18 mouse cellular contexts compared by ENCODE assay signal in the genomic region with DNA sequence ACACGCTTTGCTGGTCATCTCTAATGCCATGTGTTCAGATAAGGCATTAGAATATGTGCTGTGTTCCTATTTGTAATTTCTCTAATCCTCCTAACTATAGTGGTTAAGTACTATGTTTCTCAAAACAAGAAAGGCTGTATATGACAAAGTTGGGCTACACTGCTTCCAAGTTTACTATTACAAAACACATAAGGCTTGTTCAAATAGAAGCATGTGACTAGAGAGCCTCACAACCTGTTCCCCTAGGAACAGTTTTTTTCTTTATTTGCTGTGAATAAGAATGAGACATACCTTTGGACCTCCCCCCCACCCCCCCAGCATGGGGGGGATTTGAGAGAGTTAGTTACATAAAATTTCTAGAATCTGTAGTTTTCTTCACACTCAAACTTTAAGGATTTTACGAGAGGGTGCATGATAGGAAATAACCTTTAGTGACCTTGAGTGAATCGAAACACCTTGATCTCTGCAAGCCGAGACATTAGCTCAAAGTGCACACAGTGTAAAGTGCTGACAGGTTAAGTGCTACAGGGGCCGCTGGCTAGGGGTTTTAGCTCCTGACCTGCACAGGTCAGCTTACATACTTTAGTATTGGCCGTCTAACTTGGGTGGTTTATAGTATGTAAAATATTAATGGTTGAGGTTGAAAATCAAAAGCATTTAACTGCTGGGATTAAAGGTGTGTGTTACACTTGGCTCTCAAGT. TPM values are rescaled to one million over a fixed set of nuclear protein-coding genes. Genes with fewer than 3 reads are reported as not detected.
DNase-seq lines count a peak whose midpoint lies in the region; ATAC-seq and TF ChIP-seq lines count a peak whose summit lies in the region.
"Had no signal": no experiment of that assay in that cellular context is flagged by ENCODE, and none has a peak within 500 bp of the region (broad histone marks: within the 10 kb centered on the region; RNA-seq: fewer than 3 reads in every experiment).

No protein-coding gene starts in this region.

- H3K27ac ChIP-seq in heart, postnatal 0 days (ENCODE audit: low read depth) = peak overlapping the region; percentile 11; the same call in 1 of the 2 replicates
- H3K27ac ChIP-seq in MEL (ENCODE audit: control insufficient read depth, low read depth, low read length) = no peak overlapping the region
- H3K27ac ChIP-seq in liver, embryonic 16.5 days (ENCODE audit: low read length) = peak overlapping the region; percentile 17; the same call in 1 of the 2 replicates
- H3K27ac ChIP-seq: embryonic facial prominence, embryonic 13.5 days; heart, embryonic 15.5 days; hindbrain, embryonic 14.5 days; midbrain, embryonic 10.5 days; neural tube, embryonic 13.5 days had no signal

- H3K36me3 ChIP-seq in heart, postnatal 0 days (replicated peaks; ENCODE audit: control insufficient read depth, insufficient read depth, low read length) = peaks cover 43% of the 10 kb centered on the region
- peaks cover 8 to 10% of the 10 kb centered on the region in 2 experiments; a peak in 3 of 4 replicates for H3K36me3 ChIP-seq in MEL (ENCODE audit: control insufficient read depth in 1 of 2, insufficient read depth in 2 of 2, low read length in 2 of 2)
- peaks cover 4% of the 10 kb centered on the region; the same call in 1 of the 2 replicates for H3K36me3 ChIP-seq in liver, embryonic 16.5 days (ENCODE audit: control insufficient read depth, insufficient read depth)

- no peak for ATAC-seq in heart, postnatal 0 days (ENCODE audit: insufficient read depth, low read depth)
- peak; percentile 62 for ATAC-seq in liver, embryonic 16.5 days (ENCODE audit: low read depth)
- ATAC-seq: forebrain, embryonic 16.5 days had no signal

- no peak overlapping the region for H3K4me3 ChIP-seq in heart, postnatal 0 days (ENCODE audit: low read depth, low read length)
- no peak overlapping the region for H3K4me3 ChIP-seq in MEL (ENCODE audit: control insufficient read depth in 1 of 2, insufficient read depth in 1 of 2, low read depth in 2 of 2, low read length in 2 of 2)
- H3K4me3 ChIP-seq in liver, embryonic 16.5 days (ENCODE audit: low read depth, low read length) = no peak overlapping the region
- H3K4me3 ChIP-seq: embryonic facial prominence, embryonic 13.5 days; heart, embryonic 15.5 days; midbrain, embryonic 10.5 days; neural tube, embryonic 13.5 days had no signal

- H3K27me3 ChIP-seq in heart, postnatal 0 days (ENCODE audit: control insufficient read depth, insufficient read depth, low read length) = no peaks in the 10 kb centered on the region
- H3K27me3 ChIP-seq in MEL (ENCODE audit: control insufficient read depth in 1 of 2, insufficient read depth in 2 of 2, low read length in 2 of 2) = no peaks in the 10 kb centered on the region
- no peaks in the 10 kb centered on the region for H3K27me3 ChIP-seq in liver, embryonic 16.5 days (ENCODE audit: control insufficient read depth, insufficient read depth, low read depth, low read length)
- H3K27me3 ChIP-seq: embryonic facial prominence, embryonic 13.5 days; heart, embryonic 15.5 days; neural tube, embryonic 13.5 days had no signal

- TF ChIP-seq CTCF in heart, postnatal 0 days (IDR thresholded peaks at IDR 0.05; ENCODE audit: low read depth) = no peak
- no peak for TF ChIP-seq CTCF in MEL (IDR thresholded peaks at IDR 0.05 in 2 of 3, conservative IDR thresholded peaks at IDR 0.05 in 1 of 3; ENCODE audit: control insufficient read depth in 1 of 3, insufficient read depth in 1 of 3, low read depth in 2 of 3, low read length in 3 of 3, poor library complexity in 1 of 3, severe bottlenecking in 1 of 3)

- intact Hi-C loops in heart, postnatal 36 days (cut with DNase I) = no loop called here
- intact Hi-C loops in left cerebral cortex, postnatal 36 days (cut with DNase I) = no loop called here

- peaks cover 6% of the 10 kb centered on the region for H3K79me2 ChIP-seq in MEL (ENCODE audit: control insufficient read depth, insufficient read depth, low read length, poor library complexity)

- H3K9ac ChIP-seq in heart, postnatal 0 days (replicated peaks; ENCODE audit: low read depth, low read length) = no peak overlapping the region
- no peak overlapping the region for H3K9ac ChIP-seq in MEL (ENCODE audit: control insufficient read depth, low read depth, low read length, poor library complexity, severe bottlenecking)
- H3K9ac ChIP-seq in liver, embryonic 16.5 days (ENCODE audit: low read depth, low read length) = no peak overlapping the region
- H3K9ac ChIP-seq: embryonic facial prominence, embryonic 13.5 days; heart, embryonic 15.5 days; hindbrain, embryonic 14.5 days; neural tube, embryonic 13.5 days had no signal

- H3K4me1 ChIP-seq in heart, postnatal 0 days (ENCODE audit: control insufficient read depth, insufficient read depth) = peaks cover 12% of the 10 kb centered on the region; the same call in 1 of the 2 replicates
- 0 out of 4 replicates have a peak, but pooled peaks cover 2 to 3% of the 10 kb centered on the region in 2 experiments for H3K4me1 ChIP-seq in MEL (ENCODE audit: control insufficient read depth in 1 of 2, insufficient read depth in 2 of 2, low read length in 2 of 2)
- H3K4me1 ChIP-seq in liver, embryonic 16.5 days (ENCODE audit: control insufficient read depth, low read depth, low read length) = peaks cover 11% of the 10 kb centered on the region

- TF ChIP-seq POLR2A in MEL (IDR thresholded peaks at IDR 0.05; ENCODE audit: control insufficient read depth in 1 of 2, insufficient read depth in 1 of 2, low read depth in 1 of 2, low read length in 2 of 2, poor library complexity in 1 of 2) = peak in 1 of 2 experiments; percentile 28; a peak in 1 of 4 replicates

- no peak overlapping the region for H3K4me2 ChIP-seq in heart, postnatal 0 days (ENCODE audit: low read depth, low read length)
- no peak overlapping the region for H3K4me2 ChIP-seq in liver, embryonic 16.5 days (ENCODE audit: low read depth, low read length)
- H3K4me2 ChIP-seq: embryonic facial prominence, embryonic 13.5 days; heart, embryonic 15.5 days; hindbrain, embryonic 14.5 days; neural tube, embryonic 13.5 days had no signal

- TF ChIP-seq EP300 in heart, postnatal 0 days (IDR thresholded peaks at IDR 0.05; ENCODE audit: low read depth) = no peak
- TF ChIP-seq EP300 in MEL (IDR thresholded peaks at IDR 0.05; ENCODE audit: low read depth in 1 of 2, low read length in 2 of 2) = no peak

- TF ChIP-seq RAD21 in MEL (IDR thresholded peaks at IDR 0.05; ENCODE audit: low read depth, low read length) = no peak

- 40% methylated on average over 6 of the region's 6 CpGs for WGBS in heart, postnatal 0 days
- WGBS in liver, embryonic 16.5 days (ENCODE audit: insufficient replicate concordance) = 71% methylated on average over 6 of the region's 6 CpGs

- DNase-seq in heart, postnatal 0 days (ENCODE audit: low spot score) = no peak
- no peak for DNase-seq in heart, postnatal 36 days
- DNase-seq in MEL (ENCODE audit: low read depth, low spot score) = no peak
- DNase-seq in kidney, adult 9 months = peak; percentile 46
- no peak for DNase-seq in thymus, adult 18-20 months
- DNase-seq in left cerebral cortex, postnatal 36 days (ENCODE audit: low spot score in 2 of 2) = no peak
- DNase-seq: adrenal gland, postnatal 10 days; cerebellum, adult 2 months; lung, adult 2 months; lung, postnatal 4 days; thymus, postnatal 14 days had no signal

- H3K9me3 ChIP-seq in heart, postnatal 0 days (replicated peaks; ENCODE audit: control insufficient read depth, low read length) = no peaks in the 10 kb centered on the region
- H3K9me3 ChIP-seq in MEL (replicated peaks; ENCODE audit: insufficient read depth, low read length) = no peaks in the 10 kb centered on the region
- no peaks in the 10 kb centered on the region for H3K9me3 ChIP-seq in liver, embryonic 16.5 days (replicated peaks; ENCODE audit: control insufficient read depth, low read length)
- H3K9me3 ChIP-seq: embryonic facial prominence, embryonic 13.5 days; heart, embryonic 15.5 days; midbrain, embryonic 10.5 days; neural tube, embryonic 13.5 days had no signal

TF ChIP-seq in MEL, 35 proteins besides CTCF, POLR2A, EP300 and RAD21:
- TF ChIP-seq CHD2 (IDR thresholded peaks at IDR 0.05; ENCODE audit: low read length) (no peak), ZMIZ1 (IDR thresholded peaks at IDR 0.05; ENCODE audit: low read depth, low read length) (0 out of 2 replicates have a peak, but pooled peaks have one; percentile 40)

RNA-seq across cellular contexts. Expression of a gene that starts 4.9 kb away (rescaled TPM):
- total RNA-seq in heart, postnatal 0 days (2014; rRNA removed; ENCODE audit: low replicate concordance) = 116 and 216 TPM in 2 replicates
- polyA plus RNA-seq in heart, postnatal 0 days (2015; fragmentation: Nextera tagmentation; extraction: Ambion mirVana) = 223 and 239 TPM in 2 replicates
- 100 to 1,000 TPM; 136 to 140 TPM for total RNA-seq in heart, postnatal 36 days (2021)
- total RNA-seq in MEL (2012; rRNA removed) = 166 and 169 TPM in 2 replicates
- 100 to 1,000 TPM in 1 of 2 experiments, not detected in 1; 143 TPM for polyA plus RNA-seq in MEL (2012; ENCODE audit: insufficient read depth in 1 of 2, insufficient read length in 2 of 2, low read depth in 1 of 2, low replicate concordance in 2 of 2, missing spikeins in 1 of 2)
- 117 and 127 TPM in 2 replicates for polyA plus RNA-seq in liver, embryonic 16.5 days (2015; fragmentation: Nextera tagmentation; extraction: Ambion mirVana)
- 10 to 100 TPM; 50.1 to 52.5 TPM for total RNA-seq in left cerebral cortex, postnatal 36 days (2021)

RNA-seq across cellular contexts. Expression of a gene that starts 56.5 kb away (rescaled TPM):
- total RNA-seq in heart, postnatal 0 days (2014; rRNA removed; ENCODE audit: low replicate concordance) = 71.5 and 85.9 TPM in 2 replicates
- 67.7 and 71.1 TPM in 2 replicates for polyA plus RNA-seq in heart, postnatal 0 days (2015; fragmentation: Nextera tagmentation; extraction: Ambion mirVana)
- 100 to 1,000 TPM; 184 to 189 TPM for total RNA-seq in heart, postnatal 36 days (2021)
- 98.3 and 105 TPM in 2 replicates for total RNA-seq in MEL (2012; rRNA removed)
- 100 to 1,000 TPM in 1 of 2 experiments, 10 to 100 TPM in 1; 92.8 to 123 TPM for polyA plus RNA-seq in MEL (2012; ENCODE audit: insufficient read depth in 1 of 2, insufficient read length in 2 of 2, low read depth in 1 of 2, low replicate concordance in 2 of 2, missing spikeins in 1 of 2)
- polyA plus RNA-seq in liver, embryonic 16.5 days (2015; fragmentation: Nextera tagmentation; extraction: Ambion mirVana) = 21.0 and 23.6 TPM in 2 replicates
- total RNA-seq in left cerebral cortex, postnatal 36 days (2021) = 10 to 100 TPM; 65.8 to 81.0 TPM
